Mouse (Mus musculus) midbrain, embryonic 10.5 days (tissue): ENCODE results near the gene Gnb1. TPM values are rescaled to one million over a fixed set of nuclear protein-coding genes. Genes with fewer than 3 reads are reported as not detected.
A peak's percentile ranks its signal among the peaks of the same experiment; 100 is the strongest.

Experiments
- DNase-seq: peaks from one replicate; pipeline ENCODE4 v3.0.0-alpha.2; 2017; ENCODE audit warnings: low spot score
- H3K27ac ChIP-seq: fragments of 300-500 bp; sonication (generic); replicated peaks from 2 replicates; pipeline ENCODE4 v1.5.1; 2016; ENCODE audit warnings: mild to moderate bottlenecking
- H3K27me3 ChIP-seq: fragments of 300-500 bp; sonication (generic); 2 replicates; pipeline ENCODE4 v1.6.1; 2016; ENCODE audit warnings: low read depth, mild to moderate bottlenecking; ENCODE audit not compliant: poor library complexity, severe bottlenecking
- H3K36me3 ChIP-seq: fragments of 300-500 bp; sonication (generic); 2 replicates; pipeline ENCODE4 v1.6.1; 2016; ENCODE audit warnings: mild to moderate bottlenecking, moderate library complexity
- H3K4me1 ChIP-seq: fragments of 300-500 bp; sonication (generic); 2 replicates; pipeline ENCODE4 v1.6.1; 2016
- H3K4me3 ChIP-seq: fragments of 300-500 bp; sonication (generic); 2 replicates; pipeline ENCODE4 v1.5.1; 2016; ENCODE audit warnings: mild to moderate bottlenecking, moderate library complexity
- H3K9me3 ChIP-seq: fragments of 300-500 bp; sonication (generic); replicated peaks from 2 replicates; pipeline ENCODE4 v1.6.1; 2016; ENCODE audit warnings: mild to moderate bottlenecking
- whole genome bisulfite sequencing: fragments of 180-500 bp; shearing (Covaris S2); methylation state at CpG from one replicate; pipeline ENCODE4 v1.1.7; 2016; 5-methylcytosine and 5-hydroxymethylcytosine counted together
- polyA plus RNA-seq: library from polyadenylated mRNA; unstranded; fragments of >200 nt; fragmentation: Nextera tagmentation; extraction: Ambion mirVana; gene quantifications from 2 replicates; pipeline ENCODE4 v1.2.1, GENCODE M21; 2016

The Gnb1 gene
- polyA plus RNA-seq, 1 experiment from 2014 or later: 630 TPM

GRCm38 (mm10) chr4:155517948-155518517 is 26.9 kb downstream of the Gnb1 start:
- H3K27ac ChIP-seq: no peak overlapping the region
- no peaks in the 10 kb centered on the region for H3K9me3 ChIP-seq
- DNase-seq: no peak
- no peaks in the 10 kb centered on the region for H3K4me1 ChIP-seq
- H3K27me3 ChIP-seq: no peaks in the 10 kb centered on the region
- no peak overlapping the region for H3K4me3 ChIP-seq
- WGBS: 87% methylated on average over 7 of the region's 7 CpGs
- peaks cover 50% of the 10 kb centered on the region for H3K36me3 ChIP-seq

- H3K4me3 ChIP-seq: no peak overlapping the region
- no peak overlapping the region for H3K27ac ChIP-seq
- H3K36me3 ChIP-seq: peaks cover 62% of the 10 kb centered on the region
- no peaks in the 10 kb centered on the region for H3K27me3 ChIP-seq
- 87% methylated on average over 7 of the region's 7 CpGs for WGBS
- no peaks in the 10 kb centered on the region for H3K9me3 ChIP-seq
- H3K4me1 ChIP-seq: no peaks in the 10 kb centered on the region
- no peak for DNase-seq
Measured at GRCm38 (mm10) chr4:155522327-155522726, 31.2 kb downstream of the Gnb1 start.

- Histone ChIP-seq H3K27me3 (no peaks in the 10 kb centered on the region), H3K36me3 (peaks cover 81% of the 10 kb centered on the region), H3K4me1 (no peaks in the 10 kb centered on the region), H3K27ac (no peak overlapping the region), H3K9me3 (no peaks in the 10 kb centered on the region), H3K4me3 (no peak overlapping the region)
- WGBS: 91% methylated on average over 5 of the region's 5 CpGs
- no peak for DNase-seq
Measured at GRCm38 (mm10) chr4:155525751-155526150, 34.6 kb downstream of the Gnb1 start.

GRCm38 (mm10) chr4:155529294-155529693 is 38.1 kb downstream of the Gnb1 start:
- Histone ChIP-seq H3K27me3 (no peaks in the 10 kb centered on the region), H3K4me1 (no peaks in the 10 kb centered on the region), H3K36me3 (peaks cover 94% of the 10 kb centered on the region), H3K27ac (no peak overlapping the region), H3K9me3 (no peaks in the 10 kb centered on the region), H3K4me3 (no peak overlapping the region)
- WGBS: 90% methylated on average over 3 of the region's 3 CpGs
- no peak for DNase-seq

- WGBS: 96% methylated on average over 7 of the region's 7 CpGs
- Histone ChIP-seq H3K27me3 (no peaks in the 10 kb centered on the region), H3K36me3 (peaks cover 97% of the 10 kb centered on the region)
Measured at GRCm38 (mm10) chr4:155549993-155550392, 58.8 kb downstream of the Gnb1 start.

DNA sequence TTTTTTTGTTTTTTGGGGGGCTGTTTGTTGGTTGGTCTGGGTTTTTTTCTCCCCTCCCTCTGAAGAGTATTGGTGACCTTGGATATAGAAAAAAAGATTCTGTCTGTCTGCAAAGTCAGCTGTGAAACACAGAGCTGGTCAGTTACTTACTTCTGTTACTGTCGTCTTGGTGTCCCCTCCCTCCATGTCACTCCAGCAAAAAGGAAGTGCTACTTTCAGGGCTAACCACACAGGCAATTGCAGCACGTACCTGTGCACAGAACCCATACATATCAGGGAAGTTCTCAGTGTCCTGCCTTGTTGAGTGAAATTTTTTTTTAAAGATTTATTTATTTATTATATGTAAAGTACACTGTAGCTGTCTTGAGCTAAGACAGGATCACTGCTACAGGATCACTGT is 59.3 kb downstream of the Gnb1 start:
- no peaks in the 10 kb centered on the region for H3K4me1 ChIP-seq
- whole genome bisulfite sequencing: 94% methylated on average over 2 of the region's 2 CpGs
- H3K4me3 ChIP-seq: no peak overlapping the region
- no peaks in the 10 kb centered on the region for H3K9me3 ChIP-seq
- DNase-seq: no peak
- H3K27me3 ChIP-seq: no peaks in the 10 kb centered on the region
- no peak overlapping the region for H3K27ac ChIP-seq
- peaks cover 97% of the 10 kb centered on the region for H3K36me3 ChIP-seq

More at GRCm38 (mm10) chr4:155549993-155550392, 58.8 kb downstream of the Gnb1 start:
- Histone ChIP-seq H3K27ac (no peak overlapping the region), H3K9me3 (no peaks in the 10 kb centered on the region), H3K4me3 (no peak overlapping the region), H3K4me1 (no peaks in the 10 kb centered on the region)
- DNase-seq: no peak

- no peaks in the 10 kb centered on the region for H3K9me3 ChIP-seq
- no peak overlapping the region for H3K27ac ChIP-seq
- DNase-seq: no peak
- H3K4me1 ChIP-seq: no peaks in the 10 kb centered on the region
- H3K4me3 ChIP-seq: no peak overlapping the region
- peaks cover 97% of the 10 kb centered on the region for H3K36me3 ChIP-seq
- WGBS: 94% methylated on average over 4 of the region's 4 CpGs
- H3K27me3 ChIP-seq: no peaks in the 10 kb centered on the region
Measured at GRCm38 (mm10) chr4:155551073-155551472, 59.9 kb downstream of the Gnb1 start.

- Histone ChIP-seq H3K27ac (no peak overlapping the region), H3K36me3 (peaks cover 99% of the 10 kb centered on the region), H3K4me1 (no peaks in the 10 kb centered on the region), H3K27me3 (no peaks in the 10 kb centered on the region), H3K9me3 (no peaks in the 10 kb centered on the region), H3K4me3 (no peak overlapping the region)
- WGBS: 93% methylated on average over 6 of the region's 6 CpGs
- DNase-seq: no peak
Measured at GRCm38 (mm10) chr4:155552917-155553532, 61.9 kb downstream of the Gnb1 start.

- DNase-seq: no peak
- Histone ChIP-seq H3K36me3 (peaks cover 100% of the 10 kb centered on the region), H3K27me3 (no peaks in the 10 kb centered on the region), H3K4me1 (no peaks in the 10 kb centered on the region), H3K9me3 (no peaks in the 10 kb centered on the region), H3K27ac (no peak overlapping the region), H3K4me3 (no peak overlapping the region)
- 88% methylated on average over 4 of the region's 4 CpGs for WGBS
Measured at GRCm38 (mm10) chr4:155554880-155555279, 63.7 kb downstream of the Gnb1 start.

DNA sequence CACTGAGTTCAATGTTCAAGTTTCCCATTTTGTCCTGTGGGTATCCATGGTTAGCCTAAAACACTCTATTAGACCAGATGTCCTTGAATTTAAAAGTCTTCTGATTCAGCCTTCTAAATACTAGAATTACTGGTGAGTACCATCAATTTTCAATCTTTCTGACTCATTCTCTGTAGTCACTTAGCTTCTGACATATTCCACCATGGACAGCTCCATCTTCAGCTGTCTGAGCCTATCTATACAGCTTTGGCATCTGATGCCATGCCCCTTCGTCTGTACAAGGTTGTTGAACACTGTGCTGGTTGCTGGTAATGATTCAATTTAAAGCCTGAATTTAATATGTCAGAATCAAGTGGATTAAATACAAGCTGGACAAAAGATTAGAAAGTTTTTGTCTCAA is 64.3 kb downstream of the Gnb1 start:
- H3K36me3 ChIP-seq: peaks cover 100% of the 10 kb centered on the region
- H3K9me3 ChIP-seq: no peaks in the 10 kb centered on the region
- WGBS: 76% methylated on average over 1 of the region's 1 CpGs
- no peaks in the 10 kb centered on the region for H3K27me3 ChIP-seq
- no peak for DNase-seq
- H3K4me3 ChIP-seq: no peak overlapping the region
- H3K4me1 ChIP-seq: peaks cover 2% of the 10 kb centered on the region
- no peak overlapping the region for H3K27ac ChIP-seq

- peaks cover 71% of the 10 kb centered on the region for H3K36me3 ChIP-seq
Measured at GRCm38 (mm10) chr4:155559454-155559853, 68.3 kb downstream of the Gnb1 start.

GRCm38 (mm10) chr4:155560932-155561331 is 69.8 kb downstream of the Gnb1 start:
- Histone ChIP-seq H3K27me3 (no peaks in the 10 kb centered on the region), H3K4me3 (no peak overlapping the region), H3K36me3 (peaks cover 56% of the 10 kb centered on the region), H3K9me3 (no peaks in the 10 kb centered on the region), H3K27ac (no peak overlapping the region), H3K4me1 (peaks cover 42% of the 10 kb centered on the region)
- 78% methylated on average over 2 of the region's 2 CpGs for WGBS
- DNase-seq: no peak

More at GRCm38 (mm10) chr4:155559454-155559853, 68.3 kb downstream of the Gnb1 start:
- Histone ChIP-seq H3K4me1 (peaks cover 31% of the 10 kb centered on the region), H3K9me3 (no peaks in the 10 kb centered on the region), H3K4me3 (no peak overlapping the region), H3K27ac (no peak overlapping the region), H3K27me3 (no peaks in the 10 kb centered on the region)
- DNase-seq: no peak
- 91% methylated on average over 6 of the region's 6 CpGs for WGBS

DNA sequence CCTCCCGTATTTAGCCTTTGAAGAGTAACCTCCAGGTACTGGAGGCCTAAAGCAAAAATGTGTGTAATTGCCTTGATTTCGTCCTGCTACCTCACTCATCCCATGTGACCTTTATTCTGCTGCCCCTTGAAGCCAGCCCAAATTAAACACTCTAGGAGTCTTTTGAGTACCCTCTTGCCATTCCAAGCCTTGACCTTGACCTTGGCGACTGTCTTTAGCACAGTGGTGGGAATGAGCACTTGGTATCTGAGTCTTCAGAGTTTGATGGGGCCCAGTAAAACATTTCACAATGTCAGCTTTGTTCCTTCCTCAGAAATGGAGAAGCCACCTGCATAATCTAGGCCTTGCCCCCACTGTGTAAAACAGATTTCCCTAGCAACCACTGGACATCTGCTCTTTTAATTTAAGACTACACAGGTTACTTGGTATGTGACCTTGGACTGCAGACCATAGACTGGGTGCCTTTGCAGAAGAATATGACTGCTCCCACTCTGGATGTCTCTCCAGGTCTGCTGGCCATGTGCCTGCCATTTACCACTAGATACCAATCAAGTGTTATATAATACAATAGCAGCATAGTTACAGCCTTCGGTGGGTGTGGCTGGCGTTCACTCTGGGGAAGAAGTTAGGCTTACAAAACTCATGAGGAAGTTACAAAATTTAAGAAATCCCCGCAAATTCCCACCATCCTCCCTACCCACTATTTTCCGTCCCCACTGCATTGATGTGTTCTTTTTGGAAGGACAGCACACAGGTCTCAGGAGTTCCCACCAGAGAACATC is 70.7 kb downstream of the Gnb1 start, which contains the start of gene Nadk:
TSS of gene Nadk (plus strand) at position 718 of the 782 bp plus-strand sequence.
- H3K27ac ChIP-seq: peak within 1 kb of the TSS; percentile 84
- H3K4me1 ChIP-seq: peaks cover 42% of the 10 kb centered on the region
- peaks cover 47% of the 10 kb centered on the region for H3K36me3 ChIP-seq
- DNase-seq: no peak
- H3K27me3 ChIP-seq: no peaks in the 10 kb centered on the region
- WGBS: 81% methylated on average over 7 of the region's 7 CpGs
- H3K4me3 ChIP-seq: peak within 1 kb of the TSS; percentile 79
- no peaks in the 10 kb centered on the region for H3K9me3 ChIP-seq
